Mouse (Mus musculus) midbrain, embryonic 10.5 days (tissue): ENCODE data around the gene Ccdc146. TPM values are rescaled to one million over a fixed set of nuclear protein-coding genes. Genes with fewer than 3 reads are reported as not detected.

Experiments used
- DNase-seq: peaks from one replicate; pipeline ENCODE4 v3.0.0-alpha.2; 2017; ENCODE audit warnings: low spot score
- H3K27ac ChIP-seq: fragments of 300-500 bp; sonication (generic); replicated peaks from 2 replicates; pipeline ENCODE4 v1.5.1; 2016; ENCODE audit warnings: mild to moderate bottlenecking
- H3K27me3 ChIP-seq: fragments of 300-500 bp; sonication (generic); 2 replicates; pipeline ENCODE4 v1.6.1; 2016; ENCODE audit warnings: low read depth, mild to moderate bottlenecking; ENCODE audit not compliant: poor library complexity, severe bottlenecking
- H3K36me3 ChIP-seq: fragments of 300-500 bp; sonication (generic); 2 replicates; pipeline ENCODE4 v1.6.1; 2016; ENCODE audit warnings: mild to moderate bottlenecking, moderate library complexity
- H3K4me1 ChIP-seq: fragments of 300-500 bp; sonication (generic); 2 replicates; pipeline ENCODE4 v1.6.1; 2016
- H3K4me3 ChIP-seq: fragments of 300-500 bp; sonication (generic); 2 replicates; pipeline ENCODE4 v1.5.1; 2016; ENCODE audit warnings: mild to moderate bottlenecking, moderate library complexity
- H3K9me3 ChIP-seq: fragments of 300-500 bp; sonication (generic); replicated peaks from 2 replicates; pipeline ENCODE4 v1.6.1; 2016; ENCODE audit warnings: mild to moderate bottlenecking
- WGBS: fragments of 180-500 bp; shearing (Covaris S2); methylation state at CpG from one replicate; pipeline ENCODE4 v1.1.7; 2016; 5-methylcytosine and 5-hydroxymethylcytosine counted together
- polyA plus RNA-seq: library from polyadenylated mRNA; unstranded; fragments of >200 nt; fragmentation: Nextera tagmentation; extraction: Ambion mirVana; gene quantifications from 2 replicates; pipeline ENCODE4 v1.2.1, GENCODE M21; 2016

Gene Ccdc146
- polyA plus RNA-seq, 1 experiment from 2014 or later = 0.12 TPM

DNA sequence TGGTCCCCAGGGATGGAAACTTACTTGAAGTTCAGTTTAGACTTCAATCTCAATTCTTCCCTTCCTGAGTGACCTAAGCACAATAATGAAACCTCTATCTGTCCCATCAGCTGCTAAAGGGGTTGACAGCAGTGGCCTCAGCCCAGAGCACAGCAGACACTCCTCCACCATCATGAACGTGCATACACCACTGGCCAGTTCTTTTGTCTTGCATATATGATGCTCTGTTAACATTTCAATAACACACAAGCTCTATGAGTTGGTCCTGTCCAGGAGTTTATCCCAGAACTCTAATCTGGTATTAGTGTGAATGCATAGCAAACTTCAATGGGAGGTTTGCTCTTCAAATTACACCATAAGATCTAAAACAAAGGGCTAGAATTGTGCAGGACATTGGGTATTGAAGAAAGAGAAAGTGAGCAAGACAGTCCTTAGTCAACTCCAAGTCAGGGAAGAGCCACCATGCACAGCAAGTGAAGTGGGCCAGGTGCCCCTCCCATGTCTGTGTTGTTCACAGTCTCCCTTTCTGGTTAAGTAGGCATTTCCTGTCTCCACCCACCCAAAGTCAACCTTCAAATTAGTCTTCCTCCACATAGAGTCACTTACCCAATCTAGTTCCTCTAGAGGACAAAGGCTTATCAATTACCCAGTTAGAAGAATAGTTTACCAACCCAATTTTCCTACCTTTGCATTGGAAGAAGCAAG, 10.2 kb downstream of the Ccdc146 start:
- Histone ChIP-seq H3K27ac (no peak overlapping the region), H3K4me3 (no peak overlapping the region), H3K4me1 (no peaks in the 10 kb centered on the region), H3K9me3 (no peaks in the 10 kb centered on the region), H3K27me3 (no peaks in the 10 kb centered on the region), H3K36me3 (no peaks in the 10 kb centered on the region)
- DNase-seq = no peak
- WGBS = 56% methylated on average over 1 of the region's 1 CpGs

DNA sequence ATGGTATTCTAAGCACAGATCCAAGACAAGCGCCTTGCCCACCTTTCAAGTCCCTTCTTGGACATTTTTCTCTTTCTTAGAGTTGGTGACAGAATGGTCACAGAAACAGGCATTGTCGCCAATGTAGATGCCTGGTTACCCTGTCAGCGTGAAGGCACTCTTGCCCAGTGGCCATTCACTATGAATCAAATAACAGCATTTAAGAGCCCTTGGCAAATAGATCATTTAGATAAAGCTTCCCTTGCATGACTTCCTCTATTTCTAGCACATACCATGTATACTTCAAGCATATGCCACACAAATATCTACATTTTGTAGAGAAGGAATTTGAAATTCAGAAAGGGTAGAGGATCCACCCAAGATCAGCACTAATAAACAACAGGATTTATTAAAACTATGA, 11.2 kb downstream of the Ccdc146 start:
- no peaks in the 10 kb centered on the region for H3K27me3 ChIP-seq
- no peak for DNase-seq
- WGBS = 88% methylated on average over 3 of the region's 3 CpGs
- H3K4me3 ChIP-seq = no peak overlapping the region
- no peaks in the 10 kb centered on the region for H3K9me3 ChIP-seq
- no peaks in the 10 kb centered on the region for H3K36me3 ChIP-seq
- H3K4me1 ChIP-seq = no peaks in the 10 kb centered on the region
- no peak overlapping the region for H3K27ac ChIP-seq

DNA sequence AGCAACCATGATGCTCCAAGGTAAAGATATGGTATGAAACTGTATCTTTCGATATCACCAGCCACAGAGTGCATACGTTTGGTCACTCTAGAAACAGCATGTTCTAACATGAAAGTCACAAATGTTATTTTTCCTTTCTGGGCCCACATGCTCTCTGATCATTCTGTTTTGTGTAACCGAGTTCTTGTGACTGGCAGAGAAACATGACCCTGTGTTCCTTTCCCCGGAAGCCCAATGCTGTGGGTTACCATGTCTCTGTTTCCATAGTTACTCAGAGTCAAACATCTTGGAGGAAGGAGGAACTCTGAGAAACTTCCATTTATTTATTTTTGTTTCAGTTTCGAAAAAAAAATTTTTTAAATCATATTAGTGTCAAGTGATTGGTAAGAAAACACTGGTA, 12.4 kb downstream of the Ccdc146 start:
- Histone ChIP-seq H3K27ac (no peak overlapping the region), H3K9me3 (no peaks in the 10 kb centered on the region), H3K4me1 (no peaks in the 10 kb centered on the region), H3K27me3 (no peaks in the 10 kb centered on the region), H3K36me3 (no peaks in the 10 kb centered on the region), H3K4me3 (no peak overlapping the region)
- 81% methylated on average over 5 of the region's 5 CpGs for WGBS
- DNase-seq = no peak

DNA sequence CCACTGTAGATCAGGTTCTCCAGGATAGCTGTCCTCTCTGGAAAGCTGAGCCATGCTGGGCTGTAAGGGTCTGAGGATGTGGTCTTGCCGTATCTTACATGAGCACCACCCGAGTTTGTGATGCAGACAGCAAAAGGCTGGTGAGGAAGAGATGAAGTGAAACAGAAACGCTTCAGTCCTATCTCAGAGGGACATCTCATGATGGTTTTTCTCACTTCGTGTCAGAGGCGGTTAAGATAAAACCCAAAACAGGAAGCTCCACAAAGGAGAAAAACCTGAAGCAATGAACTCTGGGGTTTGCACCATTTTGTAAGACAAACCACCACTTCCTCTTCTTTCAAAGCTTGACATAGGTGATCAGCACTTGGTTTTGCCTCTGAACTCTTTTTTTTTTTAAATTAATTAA, 13.2 kb downstream of the Ccdc146 start:
- no peaks in the 10 kb centered on the region for H3K36me3 ChIP-seq
- 85% methylated on average over 5 of the region's 5 CpGs for WGBS
- no peak for DNase-seq

DNA sequence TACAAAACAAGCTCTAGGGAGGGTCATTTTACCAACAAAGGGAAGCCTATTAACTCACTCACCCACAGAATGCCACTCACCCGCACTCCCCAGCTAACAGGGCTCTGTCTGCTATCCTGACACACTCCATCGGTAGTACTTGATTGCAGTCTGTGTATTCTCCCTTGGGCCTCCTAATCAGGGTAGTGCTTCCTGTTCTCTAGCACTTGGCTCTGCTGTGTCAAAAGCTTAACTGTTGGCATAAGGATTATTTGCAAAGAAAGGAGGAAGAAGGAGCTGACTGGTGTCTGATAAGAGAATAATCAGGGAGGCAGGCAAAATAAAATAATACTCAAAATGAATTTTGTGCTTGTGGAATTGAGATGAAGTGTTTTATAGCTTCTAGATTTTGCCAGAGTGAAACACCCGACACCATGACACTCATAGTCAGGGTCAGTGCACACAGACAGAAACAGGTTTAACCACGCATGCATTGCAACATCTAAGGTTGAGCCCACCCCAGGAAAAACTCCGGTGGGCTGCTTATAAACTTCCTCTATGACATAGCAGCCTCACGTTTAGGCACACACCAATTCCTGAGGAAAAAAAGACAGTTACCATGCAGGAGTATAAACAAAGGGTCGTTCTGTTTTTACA, 29.2 kb downstream of the Ccdc146 start:
- WGBS = 72% methylated on average over 7 of the region's 7 CpGs
- Histone ChIP-seq H3K27me3 (no peaks in the 10 kb centered on the region), H3K9me3 (no peaks in the 10 kb centered on the region), H3K27ac (no peak overlapping the region), H3K4me3 (no peak overlapping the region), H3K36me3 (no peaks in the 10 kb centered on the region), H3K4me1 (0 out of 2 replicates have a peak, but pooled peaks cover 5% of the 10 kb centered on the region)
- no peak for DNase-seq

More for the DNA sequence above, 13.2 kb downstream of the Ccdc146 start:
- no peak overlapping the region for H3K4me3 ChIP-seq
- no peaks in the 10 kb centered on the region for H3K27me3 ChIP-seq
- no peaks in the 10 kb centered on the region for H3K9me3 ChIP-seq
- H3K27ac ChIP-seq = no peak overlapping the region
- no peaks in the 10 kb centered on the region for H3K4me1 ChIP-seq

DNA sequence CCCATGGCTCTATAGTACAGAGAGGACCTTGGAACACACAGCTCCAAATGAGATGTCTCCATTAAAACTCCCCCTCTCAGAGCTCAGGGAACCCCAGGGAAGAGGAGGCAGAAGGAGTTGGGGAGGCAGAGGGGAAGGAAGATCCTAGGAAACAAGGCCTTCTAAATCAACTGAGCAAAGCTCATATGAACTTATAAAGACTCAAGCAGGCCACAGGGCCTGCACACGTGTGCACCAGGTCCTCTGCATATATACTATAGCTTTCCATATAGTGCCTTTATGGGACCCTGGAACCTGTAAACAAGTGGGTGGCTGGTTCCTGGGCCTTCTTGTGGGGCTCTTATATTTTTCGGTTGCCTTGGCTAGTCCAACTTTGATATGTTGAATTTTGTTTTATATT, 29.9 kb downstream of the Ccdc146 start:
- no peak for DNase-seq
- Histone ChIP-seq H3K4me1 (0 out of 2 replicates have a peak, but pooled peaks cover 5% of the 10 kb centered on the region), H3K4me3 (no peak overlapping the region), H3K36me3 (no peaks in the 10 kb centered on the region), H3K27me3 (no peaks in the 10 kb centered on the region), H3K9me3 (no peaks in the 10 kb centered on the region), H3K27ac (no peak overlapping the region)
- 84% methylated on average over 2 of the region's 2 CpGs for WGBS

DNA sequence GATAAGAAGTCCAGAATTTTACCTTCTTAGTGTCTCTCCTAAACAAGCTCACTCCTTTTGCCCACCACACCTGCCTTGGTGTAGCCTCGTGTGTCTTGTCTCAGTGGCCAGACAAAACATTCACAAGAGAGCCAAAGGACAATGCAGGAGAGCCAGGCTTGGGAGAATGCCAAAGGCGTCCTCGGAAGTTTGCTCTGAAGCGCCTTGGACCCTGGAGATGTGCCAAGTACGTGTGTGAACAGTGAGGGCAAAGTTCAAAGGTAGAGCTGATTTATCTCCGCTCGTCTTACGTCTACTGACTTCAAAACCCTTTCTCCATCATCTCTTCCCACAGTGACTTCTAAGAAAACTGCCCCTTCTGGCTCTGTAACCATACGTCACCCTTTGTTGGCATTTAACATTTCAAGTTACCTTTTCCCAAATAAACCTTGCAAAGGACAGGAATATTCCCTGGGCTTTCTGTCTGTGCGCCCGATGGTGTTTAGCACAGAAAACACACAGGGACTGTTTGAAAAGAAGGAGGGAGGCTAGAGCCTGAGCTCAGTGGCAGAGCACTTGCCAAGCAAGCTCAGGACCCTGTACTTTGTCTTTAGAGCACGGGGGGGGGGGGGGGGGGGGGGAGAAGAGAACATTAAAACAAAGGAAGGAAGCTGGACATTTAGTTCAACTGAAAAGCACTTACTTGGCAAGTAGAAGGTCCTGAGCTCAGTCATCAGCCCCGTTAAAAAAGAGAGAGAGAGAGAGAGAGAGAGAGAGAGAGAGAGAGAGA, 32.7 kb downstream of the Ccdc146 start:
- H3K27me3 ChIP-seq = no peaks in the 10 kb centered on the region
- DNase-seq = no peak
- H3K4me1 ChIP-seq = 0 out of 2 replicates have a peak, but pooled peaks cover 5% of the 10 kb centered on the region
- H3K27ac ChIP-seq = no peak overlapping the region
- H3K4me3 ChIP-seq = no peak overlapping the region
- H3K9me3 ChIP-seq = no peaks in the 10 kb centered on the region
- no peaks in the 10 kb centered on the region for H3K36me3 ChIP-seq
- WGBS = 77% methylated on average over 13 of the region's 13 CpGs

DNA sequence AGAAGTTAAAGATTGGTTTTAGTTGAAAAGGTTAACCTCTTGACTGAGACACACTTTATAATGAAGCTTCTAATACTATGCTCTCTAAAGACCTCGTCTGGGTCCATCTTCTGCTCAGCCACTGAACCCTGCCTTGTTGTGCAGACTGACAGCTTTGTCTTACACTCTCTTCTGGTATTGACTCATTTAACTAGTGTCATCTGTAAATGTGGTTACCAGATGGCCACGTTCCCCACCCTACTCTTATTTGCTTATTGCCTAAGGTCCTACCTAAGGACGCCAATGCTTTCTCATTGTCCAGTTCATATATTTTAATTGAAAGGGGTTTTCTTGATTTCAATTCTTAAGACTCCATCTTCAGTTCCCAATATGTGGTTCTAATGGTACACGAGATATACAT, 35.6 kb downstream of the Ccdc146 start:
- no peaks in the 10 kb centered on the region for H3K4me1 ChIP-seq
- WGBS = 76% methylated on average over 4 of the region's 4 CpGs
- DNase-seq = no peak

DNA sequence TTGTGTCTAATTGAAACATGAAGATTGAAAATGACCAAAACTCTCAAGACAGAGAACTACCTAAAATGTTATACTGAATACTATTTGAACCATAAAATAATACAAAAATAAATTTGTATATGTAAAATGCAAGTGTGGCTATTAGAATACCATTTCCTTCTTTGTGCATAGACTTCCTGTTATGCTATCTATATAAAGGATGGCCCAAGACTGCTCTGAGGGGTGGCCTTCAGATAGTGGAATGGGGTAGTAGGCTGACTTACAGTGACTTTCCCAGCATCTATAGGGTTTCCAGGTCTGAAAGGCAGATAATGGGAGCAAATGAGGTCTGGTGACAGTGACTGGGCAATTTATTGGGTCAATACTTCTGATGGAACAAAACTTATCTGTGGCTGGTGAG, 37.1 kb downstream of the Ccdc146 start:
- no peak overlapping the region for H3K27ac ChIP-seq
- no peaks in the 10 kb centered on the region for H3K36me3 ChIP-seq
- no peak overlapping the region for H3K4me3 ChIP-seq
- no peaks in the 10 kb centered on the region for H3K27me3 ChIP-seq
- H3K9me3 ChIP-seq = no peaks in the 10 kb centered on the region
- H3K4me1 ChIP-seq = peaks cover 3% of the 10 kb centered on the region; the same call in 1 of the 2 replicates
- no peak for DNase-seq

More for the DNA sequence above, 35.6 kb downstream of the Ccdc146 start:
- H3K27me3 ChIP-seq = no peaks in the 10 kb centered on the region
- no peak overlapping the region for H3K27ac ChIP-seq
- no peak overlapping the region for H3K4me3 ChIP-seq
- H3K9me3 ChIP-seq = no peaks in the 10 kb centered on the region
- no peaks in the 10 kb centered on the region for H3K36me3 ChIP-seq

DNA sequence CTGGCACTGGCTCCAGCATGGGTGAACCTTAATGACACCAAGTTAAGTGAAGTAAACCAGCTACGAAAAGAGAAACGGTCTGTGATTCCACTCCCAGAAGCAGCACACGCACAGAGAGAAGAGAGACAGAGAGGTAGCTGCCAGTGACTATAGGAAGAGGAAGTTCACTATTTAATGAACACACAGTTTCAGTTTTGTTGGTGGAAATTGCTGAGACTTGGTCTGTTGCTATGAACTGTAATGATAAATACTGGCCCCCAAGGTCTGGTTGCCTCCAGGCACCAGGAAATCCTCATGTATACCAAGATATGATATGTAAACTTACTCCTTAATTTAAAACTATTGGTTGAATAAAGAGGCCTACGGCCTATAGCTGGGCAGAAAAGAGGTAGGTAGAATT, 38.0 kb downstream of the Ccdc146 start:
- Histone ChIP-seq H3K4me1 (peaks cover 3% of the 10 kb centered on the region; the same call in 1 of the 2 replicates), H3K27ac (no peak overlapping the region), H3K4me3 (no peak overlapping the region), H3K27me3 (no peaks in the 10 kb centered on the region), H3K9me3 (no peaks in the 10 kb centered on the region), H3K36me3 (no peaks in the 10 kb centered on the region)
- 96% methylated on average over 4 of the region's 4 CpGs for WGBS
- DNase-seq = no peak

DNA sequence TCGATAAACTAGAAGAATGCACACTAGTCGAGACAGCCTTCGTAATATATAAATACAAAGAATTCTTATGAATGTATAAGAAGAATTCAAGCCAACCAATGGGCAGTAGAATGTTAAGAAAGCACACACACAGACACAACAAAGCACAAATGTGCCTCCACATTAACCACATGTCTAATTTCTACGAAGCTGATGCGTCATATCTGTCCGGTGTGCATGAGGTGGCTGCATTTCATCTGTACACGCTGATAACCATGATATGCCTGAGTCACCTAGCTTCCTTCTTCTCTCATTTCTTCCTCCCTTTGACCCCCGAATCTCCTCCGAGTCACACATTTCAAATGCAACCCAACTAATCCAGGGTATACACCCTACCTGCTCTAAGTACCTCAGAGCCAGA, 39.5 kb downstream of the Ccdc146 start:
- Histone ChIP-seq H3K4me3 (no peak overlapping the region), H3K9me3 (no peaks in the 10 kb centered on the region), H3K36me3 (no peaks in the 10 kb centered on the region), H3K27me3 (no peaks in the 10 kb centered on the region), H3K4me1 (peaks cover 3% of the 10 kb centered on the region; the same call in 1 of the 2 replicates), H3K27ac (no peak overlapping the region)
- DNase-seq = no peak
- WGBS = 94% methylated on average over 9 of the region's 9 CpGs

DNA sequence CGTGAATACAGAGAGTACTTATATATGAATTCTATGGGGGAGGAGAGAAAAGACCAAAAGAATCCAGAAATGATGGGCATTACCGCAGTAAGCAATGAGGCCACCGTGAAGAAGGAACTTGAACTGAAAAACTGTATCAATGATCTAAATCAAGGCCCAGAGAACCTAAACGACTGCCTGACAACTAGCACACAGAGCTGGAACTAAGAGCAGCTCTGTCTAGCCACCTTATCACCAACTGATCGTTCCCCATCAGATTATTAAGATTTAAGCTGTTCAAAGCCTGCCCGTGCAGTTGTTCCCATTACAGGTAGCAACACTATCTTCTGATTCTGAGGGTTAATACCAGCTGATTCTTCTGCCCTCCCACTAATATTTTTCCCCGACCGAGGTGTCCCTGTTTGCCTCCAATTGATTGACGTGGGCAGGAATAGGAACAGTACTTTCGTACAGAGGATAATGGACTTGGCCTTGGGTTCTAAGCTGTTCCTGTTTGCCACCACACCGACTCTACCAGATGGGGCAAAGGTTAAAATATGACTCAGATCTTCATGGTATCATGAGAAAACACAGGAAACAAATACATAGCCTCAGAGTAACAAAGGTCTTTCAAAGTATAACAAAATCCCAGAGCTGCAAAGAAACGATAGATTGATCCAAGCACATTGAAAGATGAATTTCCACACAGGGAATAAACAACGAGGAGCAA, 40.1 kb downstream of the Ccdc146 start:
- H3K27ac ChIP-seq = no peak overlapping the region
- no peak overlapping the region for H3K4me3 ChIP-seq
- WGBS = 87% methylated on average over 13 of the region's 13 CpGs
- H3K36me3 ChIP-seq = no peaks in the 10 kb centered on the region
- no peak for DNase-seq
- peaks cover 3% of the 10 kb centered on the region; the same call in 1 of the 2 replicates for H3K4me1 ChIP-seq
- no peaks in the 10 kb centered on the region for H3K9me3 ChIP-seq
- H3K27me3 ChIP-seq = no peaks in the 10 kb centered on the region
